27 mouse cellular contexts compared by ENCODE assay signal in the genomic region with DNA sequence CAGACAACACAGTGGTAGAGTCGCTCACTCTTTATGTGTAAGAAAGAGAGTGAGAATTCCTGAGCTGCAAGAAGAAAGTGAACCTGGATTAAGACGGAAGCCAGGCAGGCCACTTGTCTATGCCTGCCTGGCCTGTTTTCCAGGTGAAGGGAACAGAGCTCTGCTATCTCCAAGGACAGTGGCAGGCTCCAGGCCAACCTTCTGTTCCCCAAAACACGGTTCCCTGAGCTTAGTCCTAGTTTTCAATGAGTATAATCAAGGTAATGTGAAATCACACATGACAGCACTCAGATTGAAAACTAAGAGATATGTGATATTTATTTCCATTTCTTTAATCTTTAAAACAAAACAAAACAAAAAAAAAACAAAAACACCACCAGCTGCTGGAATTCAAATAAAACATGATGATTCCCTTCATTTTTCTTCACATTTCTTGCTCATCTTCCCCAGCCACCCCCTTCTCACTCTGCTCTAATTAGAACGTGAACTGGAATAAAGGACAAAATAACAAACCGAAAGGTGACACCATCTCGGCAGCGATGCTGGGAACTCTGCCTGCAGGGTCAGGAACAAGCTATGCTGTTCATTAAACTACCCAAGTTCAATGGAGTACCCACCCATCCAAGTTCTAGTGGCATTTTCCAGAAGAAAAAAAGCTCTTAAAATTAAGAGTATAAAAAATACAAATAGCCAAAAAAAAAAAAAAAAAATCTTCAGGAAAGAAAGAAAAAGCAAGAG. TPM values are rescaled to one million over a fixed set of nuclear protein-coding genes. Genes with fewer than 3 reads are reported as not detected.
DNase-seq lines count a peak whose midpoint lies in the region; ATAC-seq and TF ChIP-seq lines count a peak whose summit lies in the region.
"Had no signal": no experiment of that assay in that cellular context is flagged by ENCODE, and none has a peak within 500 bp of the region (broad histone marks: within the 10 kb centered on the region; RNA-seq: fewer than 3 reads in every experiment).

No protein-coding gene starts in this region.

- H3K27me3 ChIP-seq in testis, adult 2 months (ENCODE audit: control insufficient read depth, insufficient read depth, low read length): no peaks in the 10 kb centered on the region
- no peaks in the 10 kb centered on the region for H3K27me3 ChIP-seq in kidney, embryonic 15.5 days
- H3K27me3 ChIP-seq: CH12.LX; embryonic facial prominence, embryonic 13.5 days; heart, embryonic 15.5 days; liver, embryonic 12.5 days; megakaryocyte, embryonic 14.5 days; midbrain, embryonic 12.5 days; neural tube, embryonic 13.5 days had no signal

- TF ChIP-seq POLR2A in testis, adult 2 months (IDR thresholded peaks at IDR 0.05; ENCODE audit: control insufficient read depth, low read depth, low read length): no peak

- DNase-seq in testis, postnatal 10 days (ENCODE audit: low spot score): no peak
- peak; percentile 80 to 89 for DNase-seq in cerebellum, adult 18-20 months
- peak; percentile 45 to 58 for DNase-seq in cerebellum, postnatal 10 days
- DNase-seq in urinary bladder, postnatal 14 days (ENCODE audit: low spot score): no peak
- DNase-seq in T-cell, adult 2 months (ENCODE audit: low spot score): no peak
- DNase-seq: adrenal gland, adult 8-10 months; kidney, adult 18-20 months; kidney, postnatal 4 days; left cerebral cortex, postnatal 4 days; liver, postnatal 0 days; lung, postnatal 36 days; right cerebral cortex, postnatal 4 days; thymus, postnatal 14 days had no signal

- WGBS in kidney, embryonic 15.5 days: 62% methylated on average over 7 of the region's 7 CpGs

- no peak overlapping the region for H3K27ac ChIP-seq in testis, adult 2 months (ENCODE audit: control insufficient read depth, insufficient read depth, low read depth, low read length)
- no peak overlapping the region for H3K27ac ChIP-seq in kidney, embryonic 15.5 days
- H3K27ac ChIP-seq: embryonic facial prominence, embryonic 13.5 days; forebrain, embryonic 10.5 days; heart, embryonic 10.5 days; heart, embryonic 15.5 days; kidney, postnatal 0 days; liver, embryonic 12.5 days; midbrain, embryonic 12.5 days; neural tube, embryonic 13.5 days; stomach, postnatal 0 days had no signal

- H3K4me2 ChIP-seq in kidney, embryonic 15.5 days: no peak overlapping the region
- H3K4me2 ChIP-seq: embryonic facial prominence, embryonic 13.5 days; heart, embryonic 15.5 days; liver, embryonic 12.5 days; midbrain, embryonic 12.5 days; neural tube, embryonic 13.5 days had no signal

- H3K4me1 ChIP-seq in testis, adult 2 months (ENCODE audit: control insufficient read depth, insufficient read depth, low read length): no peaks in the 10 kb centered on the region
- no peaks in the 10 kb centered on the region for H3K4me1 ChIP-seq in kidney, embryonic 15.5 days
- H3K4me1 ChIP-seq: embryonic facial prominence, embryonic 13.5 days; forebrain, embryonic 10.5 days; heart, embryonic 10.5 days; heart, embryonic 15.5 days; liver, embryonic 12.5 days; midbrain, embryonic 12.5 days; neural tube, embryonic 13.5 days had no signal

- TF ChIP-seq CTCF in testis, adult 2 months (IDR thresholded peaks at IDR 0.05; ENCODE audit: control insufficient read depth, insufficient read depth, insufficient replicate concordance, low read depth, low read length): no peak

- H3K9me3 ChIP-seq in kidney, embryonic 15.5 days (replicated peaks): no peaks in the 10 kb centered on the region
- H3K9me3 ChIP-seq: embryonic facial prominence, embryonic 13.5 days; forebrain, embryonic 10.5 days; heart, embryonic 10.5 days; heart, embryonic 15.5 days; liver, embryonic 12.5 days; megakaryocyte, embryonic 14.5 days; midbrain, embryonic 12.5 days; neural tube, embryonic 13.5 days had no signal

- H3K9ac ChIP-seq in kidney, embryonic 15.5 days: no peak overlapping the region
- H3K9ac ChIP-seq: embryonic facial prominence, embryonic 13.5 days; heart, embryonic 15.5 days; liver, embryonic 12.5 days; liver, postnatal 0 days; midbrain, embryonic 12.5 days; neural tube, embryonic 13.5 days had no signal

- H3K4me3 ChIP-seq in testis, adult 2 months (ENCODE audit: control insufficient read depth, low read depth, low read length): peak overlapping the region; percentile 42; the same call in 1 of the 2 replicates
- H3K4me3 ChIP-seq in kidney, embryonic 15.5 days (replicated peaks): no peak overlapping the region
- H3K4me3 ChIP-seq: embryonic facial prominence, embryonic 13.5 days; forebrain, embryonic 10.5 days; heart, embryonic 10.5 days; heart, embryonic 15.5 days; liver, embryonic 12.5 days; megakaryocyte, embryonic 14.5 days; midbrain, embryonic 12.5 days; neural tube, embryonic 13.5 days had no signal

- no peaks in the 10 kb centered on the region for H3K36me3 ChIP-seq in testis, adult 2 months (ENCODE audit: control insufficient read depth, insufficient read depth, low read length)
- H3K36me3 ChIP-seq in kidney, embryonic 15.5 days: peaks cover 76% of the 10 kb centered on the region

- ATAC-seq in kidney, embryonic 15.5 days (replicated peaks; ENCODE audit: low FRiP score): no peak
- ATAC-seq: hindbrain, embryonic 16.5 days; liver, embryonic 12.5 days; liver, postnatal 0 days had no signal

RNA-seq across cellular contexts. Expression of gene Cwc22, which starts 20.8 kb away (rescaled TPM):
- 3.2 and 3.5 TPM in 2 replicates for polyA plus RNA-seq in testis, adult 2 months (2012; rRNA removed)
- polyA plus RNA-seq in kidney, embryonic 15.5 days (2015; fragmentation: Nextera tagmentation; extraction: Ambion mirVana): 33.6 and 34.8 TPM in 2 replicates

Comparison
In these comparisons a context has a peak if more than half of its experiments do, and no peak if none do; other contexts are left out.
1. DNase-seq: peak in cerebellum, adult 18-20 months (2 of 2) and cerebellum, postnatal 10 days (2 of 2); none in testis, postnatal 10 days (single experiment), urinary bladder, postnatal 14 days (single experiment) and T-cell, adult 2 months (single experiment).